Mouse (Mus musculus) liver, embryonic 11.5 days (tissue): ENCODE data around the gene Ndrg3. TPM values are rescaled to one million over a fixed set of nuclear protein-coding genes. Genes with fewer than 3 reads are reported as not detected.

Experiments used
- ATAC-seq: fragments of 200-750 bp; cut with Nextera tagmentation; replicated peaks from 2 replicates; pipeline ENCODE4 v1.8.0; 2017; ENCODE audit warnings: moderate number of reproducible peaks, mild to moderate bottlenecking, moderate TSS enrichment, moderate library complexity; ENCODE audit not compliant: low FRiP score
- DNase-seq: peaks from one replicate; pipeline ENCODE4 v3.0.0-alpha.2; 2017; ENCODE audit warnings: low spot score
- H3K27ac ChIP-seq: fragments of 300-500 bp; sonication (generic); 2 replicates; pipeline ENCODE4 v1.5.1; 2014; ENCODE audit warnings: mild to moderate bottlenecking, low read depth, low read length, control low read depth
- H3K27me3 ChIP-seq: fragments of 300-500 bp; sonication (generic); replicated peaks from 2 replicates; pipeline ENCODE4 v1.6.1; 2014; ENCODE audit warnings: low read length, mixed read lengths; ENCODE audit not compliant: control insufficient read depth, insufficient read depth
- H3K36me3 ChIP-seq: fragments of 300-500 bp; sonication (generic); 2 replicates; pipeline ENCODE4 v1.6.1; 2014; ENCODE audit warnings: mild to moderate bottlenecking, low read length, moderate library complexity, mixed read lengths; ENCODE audit not compliant: control insufficient read depth, insufficient read depth
- H3K4me1 ChIP-seq: fragments of 300-500 bp; sonication (generic); replicated peaks from 2 replicates; pipeline ENCODE4 v1.6.1; 2014; ENCODE audit warnings: low read length, mixed read lengths; ENCODE audit not compliant: control insufficient read depth, insufficient read depth
- H3K4me2 ChIP-seq: fragments of 300-500 bp; sonication (generic); 2 replicates; pipeline ENCODE4 v1.6.1; 2014; ENCODE audit warnings: mild to moderate bottlenecking, control low read depth, moderate library complexity
- H3K4me3 ChIP-seq: fragments of 300-500 bp; sonication (generic); 2 replicates; pipeline ENCODE4 v1.5.1; 2014; ENCODE audit warnings: low read depth, low read length, control low read depth
- H3K9ac ChIP-seq: fragments of 300-500 bp; sonication (generic); 2 replicates; pipeline ENCODE4 v1.6.1; 2014; ENCODE audit warnings: low read depth, low read length, control low read depth
- H3K9me3 ChIP-seq: fragments of 300-500 bp; sonication (generic); 2 replicates; pipeline ENCODE4 v1.6.1; 2016; ENCODE audit warnings: low read length, inconsistent platforms, mixed read lengths; ENCODE audit not compliant: control insufficient read depth
- WGBS: fragments of 180-500 bp; shearing (Covaris S2); extraction: QIAGEN DNeasy Blood & Tissue Kit; methylation state at CpG from one replicate; pipeline ENCODE4 v1.1.7; 2014; 5-methylcytosine and 5-hydroxymethylcytosine counted together
- polyA plus RNA-seq: library from polyadenylated mRNA; unstranded; fragments of >200 nt; fragmentation: Nextera tagmentation; extraction: Ambion mirVana; gene quantifications from 2 replicates; pipeline ENCODE4 v1.2.1, GENCODE M21; 2014

Gene Ndrg3
- 58.9 and 68.3 TPM in 2 replicates for polyA plus RNA-seq

DNA sequence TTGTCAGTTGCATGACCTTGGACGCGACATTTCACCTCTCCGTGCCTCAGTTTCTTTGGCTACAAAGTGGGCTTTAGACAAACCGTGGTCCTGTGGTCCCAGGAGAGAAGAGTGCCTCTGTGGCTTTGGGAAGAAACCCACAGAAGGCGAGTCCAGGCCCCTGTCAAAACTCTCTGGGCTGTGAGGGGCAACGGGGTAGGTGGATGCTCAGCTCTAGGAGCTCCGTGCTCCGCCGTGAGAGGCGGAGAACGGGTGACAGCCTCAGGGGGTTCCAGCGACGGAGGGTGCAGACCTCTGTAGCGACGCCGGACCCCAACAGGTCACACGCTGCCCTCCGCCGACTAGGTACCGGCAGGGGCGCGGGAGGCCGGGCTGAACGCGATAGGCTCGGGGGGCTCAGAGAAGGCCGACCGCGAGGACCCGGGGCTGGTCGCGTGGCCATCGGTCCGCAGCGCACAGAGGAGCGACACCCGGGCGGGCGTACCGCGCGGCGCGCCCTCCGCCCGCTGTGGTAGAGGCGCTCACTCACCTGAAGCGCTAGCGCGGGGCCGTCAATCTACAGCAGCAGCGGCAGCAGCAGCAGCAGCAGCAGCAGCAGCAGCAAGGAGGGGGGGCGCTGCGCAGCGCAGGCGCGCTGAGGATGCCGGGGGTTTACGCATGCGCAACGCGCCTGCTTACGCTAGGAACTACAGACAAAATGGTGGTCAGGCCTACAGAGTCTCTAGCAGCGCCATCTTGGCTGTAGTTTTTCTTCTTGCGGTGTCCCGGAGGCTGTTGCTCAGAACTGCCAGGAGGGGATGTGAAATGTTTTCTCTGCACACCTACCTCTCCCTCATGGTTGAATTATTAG lies at the start of gene Ndrg3:
TSS of gene Ndrg3 (minus strand) at position 587 of the 850 bp plus-strand sequence.
- H3K9me3 ChIP-seq = no peaks in the 10 kb centered on the region
- under 1% methylated on average over 66 of the region's 66 CpGs for WGBS
- peak within 1 kb of the TSS; percentile 69 for H3K27ac ChIP-seq
- H3K4me1 ChIP-seq = peaks cover 9% of the 10 kb centered on the region; the same call in 1 of the 2 replicates
- no peaks in the 10 kb centered on the region for H3K27me3 ChIP-seq
- ATAC-seq (peak; percentile 93), DNase-seq (peak; percentile 94)
- H3K4me3 ChIP-seq = peak within 1 kb of the TSS; percentile 87
- H3K9ac ChIP-seq = peak within 1 kb of the TSS; percentile 91
- peaks cover 17% of the 10 kb centered on the region for H3K36me3 ChIP-seq
- H3K4me2 ChIP-seq = peak within 1 kb of the TSS; percentile 76

DNA sequence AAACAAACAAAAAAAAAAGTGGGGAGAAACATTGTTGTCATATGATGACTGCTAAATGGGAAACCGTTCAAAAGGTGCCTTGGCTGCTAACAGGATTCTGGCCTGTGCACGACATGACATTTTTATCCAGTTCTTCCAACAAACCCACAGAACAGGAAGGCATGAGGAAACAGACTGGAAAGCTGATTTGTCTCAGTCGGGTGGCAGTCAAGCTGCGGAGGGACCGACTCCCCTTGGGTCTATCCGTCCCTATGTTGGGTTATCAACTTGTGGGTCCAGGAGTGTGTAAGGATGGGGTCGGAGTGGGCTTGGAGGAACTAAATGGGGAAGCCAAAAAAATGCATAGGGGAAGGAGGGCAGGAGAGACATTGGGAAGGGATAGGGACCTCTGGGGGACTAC lies 49.6 kb upstream of the Ndrg3 start:
- H3K9ac ChIP-seq = no peak overlapping the region
- WGBS = 56% methylated on average over 7 of the region's 7 CpGs
- no peak for ATAC-seq

DNA sequence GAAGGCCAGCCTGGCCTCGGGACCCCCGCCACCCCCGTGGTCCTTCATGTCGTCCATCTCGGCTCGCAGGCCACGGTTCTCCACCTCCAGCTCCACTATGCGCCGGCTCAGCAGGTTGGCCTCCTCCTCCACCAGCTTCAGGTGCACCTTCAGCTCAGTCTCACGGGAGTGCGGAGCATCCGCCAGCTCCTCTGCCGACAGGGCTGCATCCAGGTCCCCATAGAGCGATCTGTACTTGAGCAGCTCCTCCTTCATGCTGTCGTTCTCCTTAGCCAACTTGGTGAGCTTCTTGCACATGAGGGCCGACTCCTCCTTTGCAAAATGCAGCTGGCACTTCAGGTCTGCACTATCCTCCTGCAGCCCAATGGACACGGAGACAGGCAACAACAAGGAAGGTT lies 48.8 kb upstream of the Ndrg3 start:
- peaks cover 26% of the 10 kb centered on the region for H3K36me3 ChIP-seq
- H3K27ac ChIP-seq = no peak overlapping the region
- WGBS = 84% methylated on average over 17 of the region's 17 CpGs
- H3K4me1 ChIP-seq = no peaks in the 10 kb centered on the region
- DNase-seq (no peak), ATAC-seq (no peak)
- no peak overlapping the region for H3K4me3 ChIP-seq
- no peaks in the 10 kb centered on the region for H3K27me3 ChIP-seq
- H3K9ac ChIP-seq = no peak overlapping the region
- no peak overlapping the region for H3K4me2 ChIP-seq
- no peaks in the 10 kb centered on the region for H3K9me3 ChIP-seq

More for the DNA sequence above, 49.6 kb upstream of the Ndrg3 start:
- Histone ChIP-seq H3K4me2 (no peak overlapping the region), H3K9me3 (no peaks in the 10 kb centered on the region), H3K27ac (no peak overlapping the region), H3K4me3 (no peak overlapping the region), H3K4me1 (no peaks in the 10 kb centered on the region), H3K36me3 (peaks cover 31% of the 10 kb centered on the region), H3K27me3 (no peaks in the 10 kb centered on the region)
- DNase-seq = no peak

DNA sequence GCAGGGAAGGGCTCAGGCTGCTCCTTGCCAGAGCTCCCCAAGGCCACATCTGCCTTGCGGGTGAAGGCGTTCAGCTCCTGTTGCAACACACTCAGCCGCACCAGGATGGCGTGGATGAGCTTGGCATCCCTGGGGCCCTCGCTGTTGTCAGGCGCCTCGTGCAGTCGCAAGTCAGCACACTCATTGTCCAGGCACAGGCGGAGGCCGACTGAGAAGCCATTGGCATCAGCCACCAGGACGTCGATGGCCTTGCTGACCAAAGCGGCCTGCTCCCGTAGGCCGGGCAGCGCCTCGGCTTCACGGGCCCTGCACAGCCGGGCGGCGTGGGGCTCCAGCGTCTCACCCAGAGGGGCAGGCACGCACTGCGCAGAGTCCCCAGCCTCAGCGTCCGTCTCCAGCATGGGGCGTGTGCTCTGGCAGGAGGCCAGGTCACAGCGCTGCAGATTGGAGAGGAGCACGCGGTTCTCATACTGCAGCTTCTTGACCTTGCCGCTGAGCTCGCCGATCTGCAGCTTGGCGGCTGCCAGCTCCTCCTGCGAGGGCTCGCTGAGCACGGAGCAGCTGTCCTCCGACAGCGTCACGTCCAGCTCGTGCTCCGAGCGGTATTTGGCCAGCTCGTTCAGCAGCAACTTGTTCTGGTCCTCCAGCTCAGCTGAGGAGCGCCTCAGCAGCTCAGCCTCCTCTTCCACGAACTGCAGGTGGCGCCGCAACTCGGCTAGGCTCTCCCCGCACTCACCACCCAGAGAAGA lies 48.2 kb upstream of the Ndrg3 start:
- peaks cover 24% of the 10 kb centered on the region for H3K36me3 ChIP-seq
- 92% methylated on average over 50 of the region's 50 CpGs for WGBS
- no peak for ATAC-seq

DNA sequence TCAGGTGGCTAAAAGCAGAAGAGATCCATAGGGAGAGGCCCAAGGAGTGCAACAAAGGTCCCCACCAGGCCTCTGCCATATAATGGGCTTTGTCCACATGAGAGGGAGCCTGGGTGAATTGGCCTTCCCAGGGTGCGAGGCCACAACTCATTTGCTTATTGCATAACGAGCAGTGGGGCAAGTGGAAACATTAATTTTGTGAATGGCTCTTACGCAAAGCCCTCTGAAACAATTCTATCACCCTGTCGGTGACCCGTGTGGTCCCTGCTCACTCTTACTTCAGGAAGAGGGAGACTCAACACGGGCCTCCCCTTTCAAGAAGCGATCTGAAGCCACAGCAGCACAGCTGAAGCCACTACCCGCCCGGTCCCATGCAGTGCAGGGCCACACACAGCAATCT lies 45.4 kb upstream of the Ndrg3 start:
- no peak overlapping the region for H3K4me2 ChIP-seq
- H3K27me3 ChIP-seq = no peaks in the 10 kb centered on the region
- H3K4me3 ChIP-seq = no peak overlapping the region
- H3K9me3 ChIP-seq = no peaks in the 10 kb centered on the region
- peaks cover 19% of the 10 kb centered on the region for H3K36me3 ChIP-seq
- no peak overlapping the region for H3K9ac ChIP-seq
- ATAC-seq (no peak), DNase-seq (no peak)
- no peak overlapping the region for H3K27ac ChIP-seq
- H3K4me1 ChIP-seq = no peaks in the 10 kb centered on the region
- WGBS = 78% methylated on average over 9 of the region's 9 CpGs

More for the DNA sequence above, 48.2 kb upstream of the Ndrg3 start:
- Histone ChIP-seq H3K9me3 (no peaks in the 10 kb centered on the region), H3K27me3 (no peaks in the 10 kb centered on the region), H3K4me3 (no peak overlapping the region), H3K9ac (no peak overlapping the region), H3K4me1 (no peaks in the 10 kb centered on the region), H3K4me2 (no peak overlapping the region), H3K27ac (no peak overlapping the region)
- DNase-seq = no peak

DNA sequence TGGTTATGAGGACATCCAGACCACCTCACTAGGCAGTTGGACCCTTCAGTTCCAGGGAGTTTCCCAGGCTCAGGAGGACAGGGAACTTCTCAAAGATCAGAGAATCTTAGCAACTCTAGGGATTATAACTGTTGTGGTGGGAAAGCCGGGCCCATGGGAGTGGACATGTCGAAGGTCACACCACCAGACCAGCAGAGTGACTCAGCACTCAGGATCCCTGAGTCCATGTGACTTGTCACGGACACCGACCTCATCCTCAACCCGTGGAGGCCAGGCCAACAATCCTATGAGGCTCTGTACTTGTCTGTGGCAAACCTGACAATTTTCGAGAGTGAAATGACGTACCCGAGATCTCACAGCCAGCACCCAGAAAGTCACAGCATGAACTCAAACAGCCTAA lies 44.5 kb upstream of the Ndrg3 start:
- Histone ChIP-seq H3K4me1 (no peaks in the 10 kb centered on the region), H3K9ac (no peak overlapping the region), H3K27me3 (no peaks in the 10 kb centered on the region), H3K27ac (no peak overlapping the region), H3K9me3 (no peaks in the 10 kb centered on the region), H3K4me2 (no peak overlapping the region), H3K4me3 (no peak overlapping the region), H3K36me3 (peaks cover 19% of the 10 kb centered on the region)
- ATAC-seq = no peak
- no peak for DNase-seq
- WGBS = 89% methylated on average over 8 of the region's 8 CpGs

DNA sequence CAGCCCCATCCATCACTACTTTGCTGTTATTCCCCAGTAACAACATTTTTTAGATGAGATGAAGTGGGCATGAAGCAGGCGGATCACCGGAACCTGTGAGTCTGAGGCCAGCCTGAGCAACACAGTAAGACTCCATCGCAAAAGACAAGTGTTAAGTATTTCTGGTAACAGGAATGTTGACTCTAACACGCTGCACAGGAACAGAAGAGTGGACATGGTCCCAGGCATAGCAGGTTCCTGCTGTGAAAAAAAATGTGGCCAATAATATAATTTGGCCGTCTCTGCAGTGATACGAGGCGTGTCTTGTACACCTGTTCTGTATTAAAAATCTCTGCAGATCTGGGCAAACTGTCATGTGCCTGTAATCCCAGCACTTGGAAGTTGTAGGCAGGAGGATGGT lies 43.5 kb upstream of the Ndrg3 start:
- Histone ChIP-seq H3K27ac (no peak overlapping the region), H3K4me2 (no peak overlapping the region), H3K36me3 (peaks cover 15% of the 10 kb centered on the region), H3K27me3 (no peaks in the 10 kb centered on the region), H3K4me1 (no peaks in the 10 kb centered on the region), H3K9ac (no peak overlapping the region), H3K9me3 (no peaks in the 10 kb centered on the region), H3K4me3 (no peak overlapping the region)
- no peak for DNase-seq
- ATAC-seq = no peak
- WGBS = 93% methylated on average over 7 of the region's 7 CpGs

DNA sequence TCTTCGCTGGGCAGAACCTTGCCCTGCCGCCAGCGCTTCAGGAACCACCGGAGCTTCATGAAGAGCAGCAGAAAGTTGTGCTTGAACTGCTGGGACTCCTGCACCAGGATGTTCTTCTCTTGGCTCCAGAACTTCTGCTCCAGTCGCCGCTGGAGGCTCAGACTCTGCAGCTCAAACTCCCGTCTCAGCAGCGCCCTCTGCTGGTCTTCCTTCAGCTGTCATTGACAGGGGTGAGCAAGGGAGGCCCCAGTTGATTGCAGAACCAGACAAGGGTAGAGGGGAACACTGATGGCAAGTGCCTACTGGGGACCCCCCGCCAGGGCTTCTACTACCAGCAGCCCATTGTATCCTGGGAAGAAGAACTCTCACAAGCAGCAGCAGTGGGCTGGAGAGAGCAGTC lies 38.9 kb upstream of the Ndrg3 start:
- Histone ChIP-seq H3K9me3 (0 out of 2 replicates have a peak, but pooled peaks cover under 1% of the 10 kb centered on the region), H3K4me1 (peaks cover 24% of the 10 kb centered on the region), H3K27me3 (no peaks in the 10 kb centered on the region), H3K4me3 (no peak overlapping the region), H3K36me3 (peaks cover 44% of the 10 kb centered on the region), H3K4me2 (no peak overlapping the region), H3K27ac (no peak overlapping the region), H3K9ac (no peak overlapping the region)
- DNase-seq (peak; percentile 78), ATAC-seq (0 out of 2 replicates have a peak, but pooled peaks have one; percentile 39)
- WGBS = 40% methylated on average over 9 of the region's 9 CpGs
